Mouse (Mus musculus): Measurements from ENCODE around the gene Fyb2. TPM values are rescaled to one million over a fixed set of nuclear protein-coding genes. Genes with fewer than 3 reads are reported as not detected.

Gene Fyb2
- total and polyA plus RNA-seq, 3 experiments = 0.08 to 0.10 TPM; not detected in 1

DNA sequence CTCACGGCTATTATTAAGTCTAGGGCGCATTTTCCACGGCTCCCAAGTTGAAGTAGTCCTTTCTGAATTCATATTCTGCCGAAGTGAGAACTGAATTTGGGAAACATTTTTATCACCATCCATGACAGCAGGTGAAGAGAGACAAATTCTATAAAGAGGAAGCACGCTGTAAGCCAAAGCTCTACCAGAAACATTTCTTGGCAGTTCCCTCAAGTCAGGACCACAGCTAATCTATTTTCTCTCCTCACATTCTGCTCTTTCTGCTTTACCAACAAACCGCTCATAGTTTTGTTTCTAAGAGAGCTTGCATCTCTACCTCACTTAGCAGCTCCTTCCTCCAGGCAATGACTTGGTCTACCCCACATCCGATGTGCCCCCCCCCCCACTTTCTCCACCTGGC is 100.5 kb downstream of the Fyb2 start:
- no peak overlapping the region for H3K27ac ChIP-seq (ENCODE audit: control insufficient read depth, low read depth, low read length)
- TF ChIP-seq GATA1 (IDR thresholded peaks at IDR 0.05; ENCODE audit: low read depth, low read length) (peak; percentile 26; the same call in 1 of the 2 replicates), CHD2 (IDR thresholded peaks at IDR 0.05; ENCODE audit: low read length) (no peak), TAL1 (IDR thresholded peaks at IDR 0.05; ENCODE audit: low read length) (no peak), EP300 (IDR thresholded peaks at IDR 0.05; ENCODE audit: low read depth in 1 of 2, low read length in 2 of 2) (peak; percentile 25 to 60; a peak in 2 of 4 replicates)
- DNase-seq (ENCODE audit: low read depth, low spot score) = peak; percentile 62

DNA sequence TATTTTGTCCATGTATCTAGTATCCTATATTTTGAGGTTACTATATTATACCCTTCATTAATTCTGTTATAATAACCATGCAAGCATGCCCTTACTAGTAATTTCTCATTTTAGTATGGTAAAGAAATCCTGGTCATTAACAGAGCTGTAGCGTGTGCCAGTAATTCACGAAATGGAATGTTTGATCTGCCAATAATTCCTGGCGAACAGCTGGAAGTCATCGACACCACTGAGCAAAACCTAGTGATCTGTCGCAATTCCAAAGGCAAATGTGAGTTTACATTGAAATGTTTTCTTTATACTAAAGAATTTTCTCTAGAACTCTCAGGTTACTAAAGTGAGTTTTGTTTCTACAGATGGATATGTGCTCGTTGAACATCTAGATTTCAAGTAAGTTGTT is 102.2 kb downstream of the Fyb2 start:
- peaks cover 0 to 2% of the 10 kb centered on the region in 2 experiments; a peak in 1 of 4 replicates for H3K4me1 ChIP-seq (ENCODE audit: control insufficient read depth in 1 of 2, insufficient read depth in 2 of 2, low read length in 2 of 2)

More for the DNA sequence above, 100.5 kb downstream of the Fyb2 start:
- peaks cover 0 to 2% of the 10 kb centered on the region in 2 experiments; a peak in 1 of 4 replicates for H3K4me1 ChIP-seq (ENCODE audit: control insufficient read depth in 1 of 2, insufficient read depth in 2 of 2, low read length in 2 of 2)
- no peaks in the 10 kb centered on the region for H3K9me3 ChIP-seq (replicated peaks; ENCODE audit: insufficient read depth, low read length)
- no peaks in the 10 kb centered on the region for H3K36me3 ChIP-seq (ENCODE audit: control insufficient read depth in 1 of 2, insufficient read depth in 2 of 2, low read length in 2 of 2)
- no peak overlapping the region for H3K9ac ChIP-seq (ENCODE audit: control insufficient read depth, low read depth, low read length, poor library complexity, severe bottlenecking)
- H3K4me3 ChIP-seq (ENCODE audit: control insufficient read depth in 1 of 2, insufficient read depth in 1 of 2, low read depth in 2 of 2, low read length in 2 of 2) = no peak overlapping the region
- H3K79me2 ChIP-seq (ENCODE audit: control insufficient read depth, insufficient read depth, low read length, poor library complexity) = no peaks in the 10 kb centered on the region
- no peaks in the 10 kb centered on the region; a peak in 1 of 4 replicates for H3K27me3 ChIP-seq (ENCODE audit: control insufficient read depth in 1 of 2, insufficient read depth in 2 of 2, low read length in 2 of 2)

DNA sequence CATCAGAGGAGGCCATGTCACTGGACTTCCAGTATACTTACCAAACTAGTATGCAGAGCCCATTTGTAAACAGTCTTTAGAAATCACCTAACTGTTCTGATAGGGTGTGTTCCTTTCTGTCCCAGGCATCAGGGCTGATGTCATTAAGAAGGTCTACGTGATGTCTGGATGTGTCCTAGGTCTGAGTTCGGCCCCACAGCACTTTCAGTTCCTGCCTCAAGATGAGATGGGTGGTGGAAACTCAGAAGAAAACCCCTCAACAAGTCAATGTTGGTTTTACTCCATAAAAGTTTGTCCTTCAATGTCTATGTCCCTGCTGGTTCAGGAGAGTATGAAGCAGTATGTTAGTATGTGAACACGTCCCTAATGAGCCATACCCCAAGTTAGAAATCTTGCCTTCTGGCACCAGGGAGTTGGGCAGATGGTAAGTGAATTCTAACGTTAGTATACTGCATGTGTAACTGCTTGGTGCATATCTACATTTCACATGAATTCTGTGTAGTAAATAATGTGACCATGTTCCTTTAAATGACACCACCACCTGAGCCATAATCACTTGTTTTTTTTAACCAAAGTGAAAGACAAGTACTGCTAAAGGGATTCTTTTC is 102.9 kb downstream of the Fyb2 start:
- Histone ChIP-seq H3K4me3 (ENCODE audit: control insufficient read depth in 1 of 2, insufficient read depth in 1 of 2, low read depth in 2 of 2, low read length in 2 of 2) (no peak overlapping the region), H3K9me3 (replicated peaks; ENCODE audit: insufficient read depth, low read length) (no peaks in the 10 kb centered on the region), H3K27me3 (ENCODE audit: control insufficient read depth in 1 of 2, insufficient read depth in 2 of 2, low read length in 2 of 2) (no peaks in the 10 kb centered on the region; a peak in 1 of 4 replicates), H3K36me3 (ENCODE audit: control insufficient read depth in 1 of 2, insufficient read depth in 2 of 2, low read length in 2 of 2) (no peaks in the 10 kb centered on the region), H3K4me1 (ENCODE audit: control insufficient read depth in 1 of 2, insufficient read depth in 2 of 2, low read length in 2 of 2) (peaks cover 0 to 2% of the 10 kb centered on the region in 2 experiments; a peak in 1 of 4 replicates), H3K9ac (ENCODE audit: control insufficient read depth, low read depth, low read length, poor library complexity, severe bottlenecking) (no peak overlapping the region), H3K27ac (ENCODE audit: control insufficient read depth, low read depth, low read length) (no peak overlapping the region), H3K79me2 (ENCODE audit: control insufficient read depth, insufficient read depth, low read length, poor library complexity) (no peaks in the 10 kb centered on the region)
- DNase-seq (ENCODE audit: low read depth, low spot score) = no peak
- TF ChIP-seq TAL1 (IDR thresholded peaks at IDR 0.05; ENCODE audit: low read length) (no peak), KAT2A (conservative IDR thresholded peaks at IDR 0.05; ENCODE audit: low read depth, low read length) (no peak), ZNF384 (IDR thresholded peaks at IDR 0.05; ENCODE audit: low read depth, low read length) (no peak), BHLHE40 (IDR thresholded peaks at IDR 0.05; ENCODE audit: borderline replicate concordance, low read depth, low read length) (no peak), CHD1 (IDR thresholded peaks at IDR 0.05; ENCODE audit: low read depth, low read length) (no peak), ETS1 (IDR thresholded peaks at IDR 0.05; ENCODE audit: low read depth, low read length) (no peak), USF1 (IDR thresholded peaks at IDR 0.05; ENCODE audit: low read depth, low read length) (no peak), MAX (IDR thresholded peaks at IDR 0.05; ENCODE audit: low read length) (no peak), UBTF (IDR thresholded peaks at IDR 0.05; ENCODE audit: borderline replicate concordance, insufficient read depth, low read depth, low read length) (no peak), GATA1 (IDR thresholded peaks at IDR 0.05; ENCODE audit: low read depth, low read length) (no peak), SMC3 (IDR thresholded peaks at IDR 0.05; ENCODE audit: low read depth, low read length) (no peak), RAD21 (IDR thresholded peaks at IDR 0.05; ENCODE audit: low read depth, low read length) (no peak), MAZ (IDR thresholded peaks at IDR 0.05; ENCODE audit: low read depth, low read length) (no peak), HCFC1 (IDR thresholded peaks at IDR 0.05; ENCODE audit: low read depth, low read length) (no peak), NELFE (IDR thresholded peaks at IDR 0.05; ENCODE audit: low read depth, low read length) (no peak), JUND (IDR thresholded peaks at IDR 0.05; ENCODE audit: low read depth, low read length) (no peak), EP300 (IDR thresholded peaks at IDR 0.05; ENCODE audit: low read depth in 1 of 2, low read length in 2 of 2) (no peak)

More for the DNA sequence above, 102.2 kb downstream of the Fyb2 start:
- H3K27ac ChIP-seq (ENCODE audit: control insufficient read depth, low read depth, low read length) = no peak overlapping the region
- H3K9me3 ChIP-seq (replicated peaks; ENCODE audit: insufficient read depth, low read length) = no peaks in the 10 kb centered on the region
- no peak for DNase-seq (ENCODE audit: low read depth, low spot score)
- no peak overlapping the region for H3K9ac ChIP-seq (ENCODE audit: control insufficient read depth, low read depth, low read length, poor library complexity, severe bottlenecking)
- H3K27me3 ChIP-seq (ENCODE audit: control insufficient read depth in 1 of 2, insufficient read depth in 2 of 2, low read length in 2 of 2) = no peaks in the 10 kb centered on the region; a peak in 1 of 4 replicates
- no peaks in the 10 kb centered on the region for H3K36me3 ChIP-seq (ENCODE audit: control insufficient read depth in 1 of 2, insufficient read depth in 2 of 2, low read length in 2 of 2)
- H3K4me3 ChIP-seq (ENCODE audit: control insufficient read depth in 1 of 2, insufficient read depth in 1 of 2, low read depth in 2 of 2, low read length in 2 of 2) = no peak overlapping the region
- no peaks in the 10 kb centered on the region for H3K79me2 ChIP-seq (ENCODE audit: control insufficient read depth, insufficient read depth, low read length, poor library complexity)
- no peak for TF ChIP-seq UBTF (IDR thresholded peaks at IDR 0.05; ENCODE audit: borderline replicate concordance, insufficient read depth, low read depth, low read length)
